28 mouse cellular contexts compared by ENCODE assay signal in genomic region chr2:4628920-4629319, GRCm38 (mm10).
"Had no signal": no experiment of that assay in that cellular context is flagged by ENCODE, and none has a peak within 500 bp of the region (broad histone marks: within the 10 kb centered on the region; RNA-seq: fewer than 3 reads in every experiment).

No protein-coding gene starts in this region.

- DNase-seq: cerebellum, adult 2 months; cerebellum, adult 8-10 months; cerebellum, adult 9-10 months; cerebellum, adult 9-11 months; cerebellum, postnatal 10 days; cerebellum, postnatal 14 days; cerebellum, postnatal 25 days; cerebellum, postnatal 36 days; embryo, embryonic 11 days; forebrain, postnatal 0 days; gastrocnemius, adult 2 months; gastrocnemius, postnatal 10 days; gastrocnemius, postnatal 14 days; gastrocnemius, postnatal 25 days; gastrocnemius, postnatal 36 days; heart, adult 18-20 months; heart, adult 2 months had no signal

- H3K4me1 ChIP-seq: embryonic facial prominence, embryonic 10.5 days; embryonic facial prominence, embryonic 12.5 days; embryonic facial prominence, embryonic 13.5 days; embryonic facial prominence, embryonic 15.5 days; forebrain, embryonic 10.5 days; forebrain, embryonic 12.5 days; forebrain, embryonic 13.5 days; forebrain, embryonic 15.5 days had no signal

- H3K4me2 ChIP-seq: embryonic facial prominence, embryonic 12.5 days; embryonic facial prominence, embryonic 13.5 days; embryonic facial prominence, embryonic 15.5 days; forebrain, embryonic 12.5 days; forebrain, embryonic 13.5 days; forebrain, embryonic 15.5 days had no signal

- H3K4me3 ChIP-seq: embryonic facial prominence, embryonic 10.5 days; embryonic facial prominence, embryonic 12.5 days; embryonic facial prominence, embryonic 13.5 days; embryonic facial prominence, embryonic 15.5 days; erythroblast, embryonic 14.5 days; forebrain, embryonic 10.5 days; forebrain, embryonic 12.5 days; forebrain, embryonic 13.5 days; forebrain, embryonic 15.5 days; gastrocnemius, adult 2 months; heart, adult 2 months had no signal

- ATAC-seq: forebrain, embryonic 13.5 days; forebrain, embryonic 14.5 days; forebrain, embryonic 15.5 days; forebrain, embryonic 16.5 days; forebrain, postnatal 0 days had no signal

- H3K9me3 ChIP-seq: embryonic facial prominence, embryonic 10.5 days; embryonic facial prominence, embryonic 12.5 days; embryonic facial prominence, embryonic 13.5 days; embryonic facial prominence, embryonic 15.5 days; forebrain, embryonic 10.5 days; forebrain, embryonic 12.5 days; forebrain, embryonic 13.5 days; forebrain, embryonic 15.5 days had no signal

- H3K27me3 ChIP-seq: embryonic facial prominence, embryonic 12.5 days; embryonic facial prominence, embryonic 13.5 days; embryonic facial prominence, embryonic 15.5 days; forebrain, embryonic 12.5 days; forebrain, embryonic 13.5 days; forebrain, embryonic 15.5 days had no signal

- H3K27ac ChIP-seq: embryonic facial prominence, embryonic 10.5 days; embryonic facial prominence, embryonic 12.5 days; embryonic facial prominence, embryonic 13.5 days; embryonic facial prominence, embryonic 15.5 days; forebrain, embryonic 10.5 days; forebrain, embryonic 12.5 days; forebrain, embryonic 13.5 days; forebrain, embryonic 15.5 days; gastrocnemius, adult 2 months; heart, adult 2 months had no signal

- H3K9ac ChIP-seq: embryonic facial prominence, embryonic 12.5 days; embryonic facial prominence, embryonic 13.5 days; embryonic facial prominence, embryonic 15.5 days; forebrain, embryonic 12.5 days; forebrain, embryonic 13.5 days; forebrain, embryonic 15.5 days; forebrain, postnatal 0 days had no signal
